Mouse (Mus musculus): Measurements from ENCODE around the gene Morc3. TPM values are rescaled to one million over a fixed set of nuclear protein-coding genes. Genes with fewer than 3 reads are reported as not detected.

Morc3 gene
- total and polyA plus RNA-seq, 2 experiments from 2014 or later: 14.7 to 35.5 TPM

GRCm38 (mm10) chr16:93917712-93918678, 86.1 kb downstream of the Morc3 start:
- Histone ChIP-seq H3K9me3 (replicated peaks; ENCODE audit: control insufficient read depth, low read length) (no peaks in the 10 kb centered on the region), H3K27ac (ENCODE audit: low read depth) (no peak overlapping the region), H3K9ac (replicated peaks; ENCODE audit: low read depth, low read length) (no peak overlapping the region), H3K4me1 (ENCODE audit: control insufficient read depth, insufficient read depth) (no peaks in the 10 kb centered on the region; the same call in 1 of the 2 replicates), H3K4me3 (ENCODE audit: low read depth, low read length) (no peak overlapping the region), H3K27me3 (ENCODE audit: control insufficient read depth, insufficient read depth, low read length) (no peaks in the 10 kb centered on the region), H3K4me2 (ENCODE audit: low read depth, low read length) (peak overlapping the region; percentile 19; the same call in 1 of the 2 replicates), H3K36me3 (replicated peaks; ENCODE audit: control insufficient read depth, insufficient read depth, low read length) (no peaks in the 10 kb centered on the region)
- peak; percentile 57 for ATAC-seq (ENCODE audit: insufficient read depth, low read depth)
- WGBS: 47% methylated on average over 16 of the region's 22 CpGs
- peak; percentile 75 for TF ChIP-seq CTCF (IDR thresholded peaks at IDR 0.05; ENCODE audit: low read depth)
- TF ChIP-seq EP300 (IDR thresholded peaks at IDR 0.05; ENCODE audit: low read depth): no peak
- DNase-seq (ENCODE audit: low spot score): peak; percentile 75

GRCm38 (mm10) chr16:93918679-93919060, 86.7 kb downstream of the Morc3 start:
- Histone ChIP-seq H3K36me3 (replicated peaks; ENCODE audit: control insufficient read depth, insufficient read depth, low read length) (no peaks in the 10 kb centered on the region), H3K27me3 (ENCODE audit: control insufficient read depth, insufficient read depth, low read length) (no peaks in the 10 kb centered on the region), H3K27ac (ENCODE audit: low read depth) (no peak overlapping the region), H3K9me3 (replicated peaks; ENCODE audit: control insufficient read depth, low read length) (no peaks in the 10 kb centered on the region), H3K9ac (replicated peaks; ENCODE audit: low read depth, low read length) (no peak overlapping the region), H3K4me3 (ENCODE audit: low read depth, low read length) (no peak overlapping the region), H3K4me1 (ENCODE audit: control insufficient read depth, insufficient read depth) (no peaks in the 10 kb centered on the region; the same call in 1 of the 2 replicates), H3K4me2 (ENCODE audit: low read depth, low read length) (peak overlapping the region; percentile 19; the same call in 1 of the 2 replicates)
- 62% methylated on average over 8 of the region's 8 CpGs for WGBS
- DNase-seq (ENCODE audit: low spot score) (no peak), ATAC-seq (ENCODE audit: insufficient read depth, low read depth) (0 out of 2 replicates have a peak, but pooled peaks have one; percentile 3)
- no peak for TF ChIP-seq CTCF (IDR thresholded peaks at IDR 0.05; ENCODE audit: low read depth)
- TF ChIP-seq EP300 (IDR thresholded peaks at IDR 0.05; ENCODE audit: low read depth): no peak

GRCm38 (mm10) chr16:93919189-93919588, 87.3 kb downstream of the Morc3 start:
- no peak overlapping the region for H3K9ac ChIP-seq (replicated peaks; ENCODE audit: low read depth, low read length)
- no peak for DNase-seq (ENCODE audit: low spot score)
- no peak overlapping the region for H3K4me2 ChIP-seq (ENCODE audit: low read depth, low read length)
- H3K4me3 ChIP-seq (ENCODE audit: low read depth, low read length): no peak overlapping the region
- WGBS: 73% methylated on average over 20 of the region's 20 CpGs
- H3K36me3 ChIP-seq (replicated peaks; ENCODE audit: control insufficient read depth, insufficient read depth, low read length): no peaks in the 10 kb centered on the region
- H3K27ac ChIP-seq (ENCODE audit: low read depth): no peak overlapping the region
- TF ChIP-seq EP300 (IDR thresholded peaks at IDR 0.05; ENCODE audit: low read depth) (no peak), CTCF (IDR thresholded peaks at IDR 0.05; ENCODE audit: low read depth) (no peak)
- no peaks in the 10 kb centered on the region for H3K9me3 ChIP-seq (replicated peaks; ENCODE audit: control insufficient read depth, low read length)
- no peaks in the 10 kb centered on the region; the same call in 1 of the 2 replicates for H3K4me1 ChIP-seq (ENCODE audit: control insufficient read depth, insufficient read depth)
- no peaks in the 10 kb centered on the region for H3K27me3 ChIP-seq (ENCODE audit: control insufficient read depth, insufficient read depth, low read length)
- ATAC-seq (ENCODE audit: insufficient read depth, low read depth): no peak

GRCm38 (mm10) chr16:93920673-93921072, 88.8 kb downstream of the Morc3 start:
- no peaks in the 10 kb centered on the region for H3K9me3 ChIP-seq (replicated peaks; ENCODE audit: control insufficient read depth, low read length)
- 48% methylated on average over 4 of the region's 4 CpGs for WGBS
- H3K27me3 ChIP-seq (ENCODE audit: control insufficient read depth, insufficient read depth, low read length): no peaks in the 10 kb centered on the region
- no peak overlapping the region for H3K27ac ChIP-seq (ENCODE audit: low read depth)
- TF ChIP-seq EP300 (IDR thresholded peaks at IDR 0.05; ENCODE audit: low read depth) (no peak), CTCF (IDR thresholded peaks at IDR 0.05; ENCODE audit: low read depth) (no peak)
- no peak overlapping the region for H3K9ac ChIP-seq (replicated peaks; ENCODE audit: low read depth, low read length)
- DNase-seq (ENCODE audit: low spot score) (no peak), ATAC-seq (ENCODE audit: insufficient read depth, low read depth) (no peak)
- no peak overlapping the region for H3K4me2 ChIP-seq (ENCODE audit: low read depth, low read length)
- H3K4me1 ChIP-seq (ENCODE audit: control insufficient read depth, insufficient read depth): no peaks in the 10 kb centered on the region; the same call in 1 of the 2 replicates
- H3K36me3 ChIP-seq (replicated peaks; ENCODE audit: control insufficient read depth, insufficient read depth, low read length): no peaks in the 10 kb centered on the region
- no peak overlapping the region for H3K4me3 ChIP-seq (ENCODE audit: low read depth, low read length)

GRCm38 (mm10) chr16:93922835-93923389, 91.0 kb downstream of the Morc3 start:
- WGBS: 73% methylated on average over 5 of the region's 5 CpGs
- H3K9me3 ChIP-seq (replicated peaks; ENCODE audit: control insufficient read depth, low read length): no peaks in the 10 kb centered on the region
- no peak for ATAC-seq (ENCODE audit: insufficient read depth, low read depth)

More at GRCm38 (mm10) chr16:93922835-93923389, 91.0 kb downstream of the Morc3 start:
- TF ChIP-seq EP300 (IDR thresholded peaks at IDR 0.05; ENCODE audit: low read depth) (no peak), CTCF (IDR thresholded peaks at IDR 0.05; ENCODE audit: low read depth) (no peak)
- Histone ChIP-seq H3K4me1 (ENCODE audit: control insufficient read depth, insufficient read depth) (no peaks in the 10 kb centered on the region; the same call in 1 of the 2 replicates), H3K4me2 (ENCODE audit: low read depth, low read length) (no peak overlapping the region), H3K9ac (replicated peaks; ENCODE audit: low read depth, low read length) (no peak overlapping the region), H3K4me3 (ENCODE audit: low read depth, low read length) (no peak overlapping the region), H3K27ac (ENCODE audit: low read depth) (no peak overlapping the region), H3K27me3 (ENCODE audit: control insufficient read depth, insufficient read depth, low read length) (no peaks in the 10 kb centered on the region), H3K36me3 (replicated peaks; ENCODE audit: control insufficient read depth, insufficient read depth, low read length) (no peaks in the 10 kb centered on the region)
- no peak for DNase-seq (ENCODE audit: low spot score)
